Mouse (Mus musculus) spleen, adult 2 months (tissue): Measurements from ENCODE around the gene Hacl1.

Source experiments
- CTCF ChIP-seq: fragments of 200-500 bp; IDR thresholded peaks from 2 replicates; pipeline ENCODE4 v1.5.1; 2011; ENCODE audit warnings: mild to moderate bottlenecking, inconsistent platforms; ENCODE audit not compliant: insufficient read depth, insufficient read length, insufficient replicate concordance; ENCODE audit errors: extremely low read depth
- POLR2A ChIP-seq: fragments of 200-500 bp; IDR thresholded peaks from 2 replicates; pipeline ENCODE4 v1.6.1; 2011; ENCODE audit warnings: low read depth, low read length, inconsistent platforms

GRCm38 (mm10) chr14:31611986-31612385 lies 29.1 kb downstream of the Hacl1 start:
- TF ChIP-seq CTCF (no peak), POLR2A (no peak)
